Comparison of ENCODE assay signal across 9 mouse cellular contexts in genomic region chr7:134381407-134381861, GRCm38 (mm10). TPM values are rescaled to one million over a fixed set of nuclear protein-coding genes. Genes with fewer than 3 reads are reported as not detected.
DNase-seq lines count a peak whose midpoint lies in the region; ATAC-seq and TF ChIP-seq lines count a peak whose summit lies in the region.
"Had no signal": no experiment of that assay in that cellular context is flagged by ENCODE, and none has a peak within 500 bp of the region (broad histone marks: within the 10 kb centered on the region; RNA-seq: fewer than 3 reads in every experiment).

No protein-coding gene starts in this region.

- no peaks in the 10 kb centered on the region for H3K4me1 ChIP-seq in midbrain, embryonic 13.5 days (replicated peaks)
- H3K4me1 ChIP-seq in midbrain, embryonic 16.5 days (ENCODE audit: control insufficient read depth, insufficient read depth, low read length): no peaks in the 10 kb centered on the region
- H3K4me1 ChIP-seq in lung, embryonic 14.5 days (ENCODE audit: insufficient read depth): 0 out of 2 replicates have a peak, but pooled peaks cover 2% of the 10 kb centered on the region
- H3K4me1 ChIP-seq in stomach, embryonic 14.5 days (ENCODE audit: control insufficient read depth, insufficient read depth, low read length): no peaks in the 10 kb centered on the region

- no peak overlapping the region for H3K9ac ChIP-seq in midbrain, embryonic 13.5 days (replicated peaks)
- H3K9ac ChIP-seq in midbrain, embryonic 16.5 days (ENCODE audit: low read depth, low read length): no peak overlapping the region
- H3K9ac ChIP-seq in lung, embryonic 14.5 days: no peak overlapping the region
- no peak overlapping the region for H3K9ac ChIP-seq in stomach, embryonic 14.5 days (replicated peaks; ENCODE audit: low read depth, low read length)

- no peak overlapping the region for H3K4me3 ChIP-seq in midbrain, embryonic 13.5 days (replicated peaks)
- H3K4me3 ChIP-seq in midbrain, embryonic 16.5 days (ENCODE audit: low read depth, low read length): no peak overlapping the region
- no peak overlapping the region for H3K4me3 ChIP-seq in lung, embryonic 14.5 days (ENCODE audit: low read depth, low read length)
- H3K4me3 ChIP-seq in stomach, embryonic 14.5 days (ENCODE audit: low read depth, low read length): no peak overlapping the region

- H3K27me3 ChIP-seq in midbrain, embryonic 13.5 days: no peaks in the 10 kb centered on the region
- H3K27me3 ChIP-seq in midbrain, embryonic 16.5 days (ENCODE audit: control insufficient read depth, insufficient read depth, low read depth, low read length): no peaks in the 10 kb centered on the region
- H3K27me3 ChIP-seq in lung, embryonic 14.5 days (ENCODE audit: insufficient read depth, low read length): no peaks in the 10 kb centered on the region
- H3K27me3 ChIP-seq in stomach, embryonic 14.5 days (ENCODE audit: control insufficient read depth, insufficient read depth, low read length): no peaks in the 10 kb centered on the region

- WGBS in midbrain, embryonic 13.5 days: 55% methylated on average over 4 of the region's 4 CpGs
- WGBS in midbrain, embryonic 16.5 days: 43% methylated on average over 4 of the region's 4 CpGs
- 17% methylated on average over 4 of the region's 4 CpGs for WGBS in large intestine, adult 2 months
- WGBS in lung, embryonic 14.5 days: 18% methylated on average over 4 of the region's 4 CpGs
- WGBS in stomach, embryonic 14.5 days: 23% methylated on average over 4 of the region's 4 CpGs

- DNase-seq in cerebellum, adult 18-20 months: peak; percentile 20 to 34
- DNase-seq in gastrocnemius, postnatal 25 days: peak; percentile 12
- peak; percentile 25 for DNase-seq in large intestine, adult 2 months (ENCODE audit: low read depth, low spot score)
- DNase-seq in lung, embryonic 14.5 days: peak; percentile 94
- DNase-seq in c-Kit-positive CD71-positive TER-119-positive erythroid progenitor cells, embryonic 14.5 days (ENCODE audit: low spot score): no peak

- H3K4me2 ChIP-seq in midbrain, embryonic 13.5 days (replicated peaks): no peak overlapping the region
- no peak overlapping the region for H3K4me2 ChIP-seq in midbrain, embryonic 16.5 days (ENCODE audit: low read length)
- H3K4me2 ChIP-seq in lung, embryonic 14.5 days: no peak overlapping the region
- H3K4me2 ChIP-seq in stomach, embryonic 14.5 days (replicated peaks; ENCODE audit: low read depth, low read length): no peak overlapping the region

- ATAC-seq in midbrain, embryonic 13.5 days: 0 out of 2 replicates have a peak, but pooled peaks have one; percentile 30
- ATAC-seq in midbrain, embryonic 16.5 days: no peak
- peak; percentile 87 for ATAC-seq in lung, embryonic 14.5 days (ENCODE audit: insufficient read depth)
- ATAC-seq in stomach, embryonic 14.5 days (ENCODE audit: insufficient number of reproducible peaks, insufficient read depth, low FRiP score, low read depth): peak; percentile 49; the same call in 1 of the 2 replicates

- H3K9me3 ChIP-seq in midbrain, embryonic 13.5 days: no peaks in the 10 kb centered on the region
- H3K9me3 ChIP-seq in midbrain, embryonic 16.5 days (replicated peaks; ENCODE audit: control insufficient read depth, low read length, poor library complexity, severe bottlenecking): no peaks in the 10 kb centered on the region
- no peaks in the 10 kb centered on the region for H3K9me3 ChIP-seq in lung, embryonic 14.5 days (ENCODE audit: low read depth, low read length)
- H3K9me3 ChIP-seq in stomach, embryonic 14.5 days (ENCODE audit: control insufficient read depth, low read depth, low read length): no peaks in the 10 kb centered on the region

- TF ChIP-seq CTCF in lung, embryonic 14.5 days (IDR thresholded peaks at IDR 0.05; ENCODE audit: low read depth): peak; percentile 62

- H3K36me3 ChIP-seq in midbrain, embryonic 13.5 days: no peaks in the 10 kb centered on the region
- no peaks in the 10 kb centered on the region for H3K36me3 ChIP-seq in midbrain, embryonic 16.5 days (ENCODE audit: control insufficient read depth, insufficient read depth, low read length)
- H3K36me3 ChIP-seq in lung, embryonic 14.5 days (ENCODE audit: insufficient read depth): no peaks in the 10 kb centered on the region
- no peaks in the 10 kb centered on the region for H3K36me3 ChIP-seq in stomach, embryonic 14.5 days (ENCODE audit: control insufficient read depth, insufficient read depth, low read length)

- H3K27ac ChIP-seq in midbrain, embryonic 13.5 days: no peak overlapping the region
- no peak overlapping the region for H3K27ac ChIP-seq in midbrain, embryonic 16.5 days (ENCODE audit: low read length)
- H3K27ac ChIP-seq in lung, embryonic 14.5 days (ENCODE audit: low read depth): no peak overlapping the region
- peak overlapping the region; percentile 15; the same call in 1 of the 2 replicates for H3K27ac ChIP-seq in stomach, embryonic 14.5 days (ENCODE audit: low read length)

RNA-seq across cellular contexts. Expression of gene D7Ertd443e, which starts 4.0 kb away (rescaled TPM):
- 0.13 TPM in 1 of 2 replicates, not detected in the other for polyA plus RNA-seq in midbrain, embryonic 13.5 days (2015; fragmentation: Nextera tagmentation; extraction: Ambion mirVana)
- polyA plus RNA-seq in midbrain, embryonic 16.5 days (2015; fragmentation: Nextera tagmentation; extraction: Ambion mirVana): 0.16 and 0.18 TPM in 2 replicates
- not detected for total RNA-seq in gastrocnemius, postnatal 25 days (2021)
- polyA plus RNA-seq in large intestine, adult 2 months (2012; rRNA removed): not detected in 2 replicates
- 0.17 and 0.28 TPM in 2 replicates for polyA plus RNA-seq in lung, embryonic 14.5 days (2014; fragmentation: Nextera tagmentation; extraction: Ambion mirVana)
- 0.11 and 0.19 TPM in 2 replicates for polyA plus RNA-seq in stomach, embryonic 14.5 days (2014; fragmentation: Nextera tagmentation; extraction: Ambion mirVana)
- total RNA-seq: neutrophil, adult 5-6 weeks had no signal
